Mouse (Mus musculus) ES-E14 (cell line): Measurements from ENCODE around the gene Pdk1. TPM values are rescaled to one million over a fixed set of nuclear protein-coding genes. Genes with fewer than 3 reads are reported as not detected.

Experiments
- DNase-seq: peaks from one replicate; pipeline ENCODE4 v3.0.0-alpha.2; 2013; ENCODE audit warnings: low read depth, low spot score
- H3K27ac ChIP-seq: 2 replicates; pipeline ENCODE4 v1.5.1; 2012; ENCODE audit warnings: low read depth, mild to moderate bottlenecking, low read length, moderate library complexity, mixed read lengths; ENCODE audit not compliant: poor library complexity, insufficient read depth, severe bottlenecking
- H3K36me3 ChIP-seq: 2 replicates; pipeline ENCODE4 v1.6.1; 2012; ENCODE audit warnings: mild to moderate bottlenecking, low read length, moderate library complexity, mixed read lengths; ENCODE audit not compliant: control insufficient read depth, poor library complexity, insufficient read depth, severe bottlenecking
- H3K4me1 ChIP-seq, 2 experiments: fragments of 150-350 bp in 1 of 2; sonication (generic) in 1 of 2; 2 replicates each; pipeline ENCODE4 v1.6.1; 2012; ENCODE audit warnings: low read length in 2 of 2, mild to moderate bottlenecking in 1 of 2, mixed read lengths in 1 of 2; ENCODE audit not compliant: control insufficient read depth in 2 of 2, insufficient read depth in 2 of 2, poor library complexity in 1 of 2
- H3K4me3 ChIP-seq, 2 experiments: fragments of 150-350 bp in 1 of 2; sonication (generic) in 1 of 2; 2 replicates each; pipeline ENCODE4 v1.5.1; 2012; ENCODE audit warnings: low read length in 2 of 2, low read depth in 1 of 2, mild to moderate bottlenecking in 1 of 2, mixed read lengths in 1 of 2; ENCODE audit not compliant: insufficient read depth in 1 of 2, poor library complexity in 1 of 2, severe bottlenecking in 1 of 2
- H3K9ac ChIP-seq: 2 replicates; pipeline ENCODE4 v1.6.1; 2012; ENCODE audit warnings: low read depth, mild to moderate bottlenecking, low read length, mixed read lengths; ENCODE audit not compliant: poor library complexity, insufficient read depth, severe bottlenecking
- H3K9me3 ChIP-seq: fragments of 150-350 bp; sonication (generic); 2 replicates; pipeline ENCODE4 v1.6.1; 2012; ENCODE audit warnings: low read depth, mild to moderate bottlenecking, low read length; ENCODE audit not compliant: control insufficient read depth, insufficient read depth
- CHD2 ChIP-seq: IDR thresholded peaks from 2 replicates; pipeline ENCODE4 v1.6.1; 2014; ENCODE audit warnings: mild to moderate bottlenecking, low read depth, low read length, inconsistent platforms
- HCFC1 ChIP-seq: IDR thresholded peaks from 2 replicates; pipeline ENCODE4 v1.6.1; 2012; ENCODE audit warnings: low read length, inconsistent platforms, borderline replicate concordance; ENCODE audit not compliant: insufficient read depth
- MAFK ChIP-seq: IDR thresholded peaks from 2 replicates; pipeline ENCODE4 v1.6.1; 2014; ENCODE audit warnings: mild to moderate bottlenecking, low read depth, low read length, inconsistent platforms; ENCODE audit not compliant: insufficient read depth
- ZC3H11A ChIP-seq: IDR thresholded peaks from 2 replicates; pipeline ENCODE4 v1.6.1; 2012; ENCODE audit warnings: low read depth, mild to moderate bottlenecking, inconsistent platforms, low read length, borderline replicate concordance
- ZNF384 ChIP-seq: IDR thresholded peaks from 2 replicates; pipeline ENCODE4 v1.6.1; 2012; ENCODE audit warnings: low read depth, low read length, inconsistent platforms
- in situ Hi-C, 2 experiments: fragments of 600-800 bp; cut with MboI; formaldehyde crosslinking; loops; one replicate each; pipeline ENCODE4 v1.15.1; 2025; ENCODE audit warnings: low sequenced_read_pairs in 2 of 2, inconsistent platforms in 1 of 2; ENCODE audit not compliant: unreplicated experiment in 2 of 2
- total RNA-seq: library from RNA; depleted of rRNA; stranded (reverse); fragments of 300-350 nt; gene quantifications from 2 replicates; pipeline ENCODE4 v1.2.3, GENCODE M21; 2012

Pdk1 gene
- total RNA-seq, 1 experiment: 54.9 TPM

DNA sequence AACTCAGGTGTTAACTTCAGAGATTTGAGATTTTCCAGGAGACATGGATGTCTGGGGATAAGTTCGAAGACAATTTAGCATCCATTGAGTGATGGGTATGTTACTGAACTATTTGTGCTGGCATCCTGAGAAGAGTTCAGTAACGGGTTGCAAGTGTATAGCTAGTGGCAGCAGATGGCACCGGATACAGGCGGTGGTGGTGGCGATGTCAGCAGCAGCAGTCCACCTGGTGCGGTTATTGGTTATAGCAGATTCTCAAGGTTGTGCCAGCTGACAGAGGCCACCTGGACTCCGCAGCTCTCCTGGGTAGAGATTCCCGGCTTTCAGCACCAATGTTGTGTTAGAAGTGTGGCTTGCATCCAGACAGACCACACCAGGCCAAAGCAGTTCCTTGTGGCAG is 61.0 kb downstream of the Pdk1 start:
- no peaks in the 10 kb centered on the region for H3K36me3 ChIP-seq
- H3K9ac ChIP-seq: no peak overlapping the region
- TF ChIP-seq CHD2 (no peak), MAFK (no peak)
- H3K4me1 ChIP-seq: 0 out of 4 replicates have a peak, but pooled peaks cover 0 to 2% of the 10 kb centered on the region in 2 experiments
- no peaks in the 10 kb centered on the region for H3K9me3 ChIP-seq
- H3K27ac ChIP-seq: no peak overlapping the region
- DNase-seq: no peak
- in situ Hi-C loops: no loop called here
- no peak overlapping the region for H3K4me3 ChIP-seq

- no peak for TF ChIP-seq CHD2
- no peak for TF ChIP-seq ZC3H11A
- TF ChIP-seq ZNF384: no peak
- no peak for TF ChIP-seq MAFK
- no peak for TF ChIP-seq HCFC1
- Histone ChIP-seq H3K9ac (no peak overlapping the region), H3K4me3 (no peak overlapping the region), H3K9me3 (peaks cover 7% of the 10 kb centered on the region), H3K36me3 (0 out of 2 replicates have a peak, but pooled peaks cover 2% of the 10 kb centered on the region), H3K27ac (no peak overlapping the region), H3K4me1 (0 out of 4 replicates have a peak, but pooled peaks cover 0 to 2% of the 10 kb centered on the region in 2 experiments)
- DNase-seq: no peak
- in situ Hi-C loops: no loop called here
These were observed 63.7 kb downstream of the Pdk1 start for GRCm38 (mm10) chr2:71936711-71937110.

- Histone ChIP-seq H3K27ac (no peak overlapping the region), H3K4me3 (no peak overlapping the region), H3K4me1 (0 out of 4 replicates have a peak, but pooled peaks cover 0 to 2% of the 10 kb centered on the region in 2 experiments), H3K9me3 (peaks cover 9% of the 10 kb centered on the region), H3K9ac (no peak overlapping the region), H3K36me3 (0 out of 2 replicates have a peak, but pooled peaks cover 3% of the 10 kb centered on the region)
- in situ Hi-C loops: no loop called here
- TF ChIP-seq HCFC1: no peak
- no peak for TF ChIP-seq MAFK
- no peak for TF ChIP-seq ZC3H11A
- TF ChIP-seq CHD2: no peak
- no peak for TF ChIP-seq ZNF384
- no peak for DNase-seq
These were observed 64.8 kb downstream of the Pdk1 start for GRCm38 (mm10) chr2:71937649-71938308.

- no peak for DNase-seq
- Histone ChIP-seq H3K27ac (no peak overlapping the region), H3K36me3 (0 out of 2 replicates have a peak, but pooled peaks cover 3% of the 10 kb centered on the region), H3K9ac (no peak overlapping the region), H3K4me3 (no peak overlapping the region), H3K4me1 (0 out of 4 replicates have a peak, but pooled peaks cover 0 to 2% of the 10 kb centered on the region in 2 experiments), H3K9me3 (peaks cover 9% of the 10 kb centered on the region)
- TF ChIP-seq HCFC1 (no peak), MAFK (no peak), ZC3H11A (no peak), ZNF384 (no peak), CHD2 (no peak)
- in situ Hi-C loops: no loop called here
These were observed 65.8 kb downstream of the Pdk1 start for GRCm38 (mm10) chr2:71938716-71939393.
